Mouse (Mus musculus) limb, embryonic 14.5 days (tissue): ENCODE data around the gene Rbp1. TPM values are rescaled to one million over a fixed set of nuclear protein-coding genes. Genes with fewer than 3 reads are reported as not detected.

Source experiments
- ATAC-seq: fragments of 200-750 bp; cut with Nextera tagmentation; 2 replicates; pipeline ENCODE4 v1.8.0; 2017; ENCODE audit warnings: low read depth, moderate number of reproducible peaks, moderate TSS enrichment; ENCODE audit not compliant: low FRiP score
- DNase-seq: peaks from one replicate; pipeline ENCODE4 v3.0.0-alpha.2; 2015; ENCODE audit warnings: low spot score
- H3K27ac ChIP-seq: fragments of 300-500 bp; sonication (generic); replicated peaks from 2 replicates; pipeline ENCODE4 v1.5.1; 2014; ENCODE audit warnings: low read depth, mild to moderate bottlenecking, low read length, moderate library complexity, mixed read lengths
- H3K27me3 ChIP-seq: fragments of 300-500 bp; sonication (generic); 2 replicates; pipeline ENCODE4 v1.6.1; 2014; ENCODE audit warnings: low read length, mixed read lengths; ENCODE audit not compliant: control insufficient read depth, insufficient read depth
- H3K36me3 ChIP-seq: fragments of 300-500 bp; sonication (generic); 2 replicates; pipeline ENCODE4 v1.6.1; 2014; ENCODE audit warnings: mild to moderate bottlenecking, low read length, moderate library complexity, mixed read lengths; ENCODE audit not compliant: control insufficient read depth, insufficient read depth
- H3K4me1 ChIP-seq: fragments of 300-500 bp; sonication (generic); 2 replicates; pipeline ENCODE4 v1.6.1; 2014; ENCODE audit warnings: antibody characterized with exemption, low read length, mixed read lengths; ENCODE audit not compliant: control insufficient read depth, insufficient read depth
- H3K4me2 ChIP-seq: fragments of 300-500 bp; sonication (generic); replicated peaks from 2 replicates; pipeline ENCODE4 v1.6.1; 2014; ENCODE audit warnings: low read depth, mild to moderate bottlenecking, low read length, moderate library complexity; ENCODE audit not compliant: severe bottlenecking
- H3K4me3 ChIP-seq: fragments of 300-500 bp; sonication (generic); replicated peaks from 2 replicates; pipeline ENCODE4 v1.5.1; 2014; ENCODE audit warnings: low read length
- H3K9ac ChIP-seq: fragments of 300-500 bp; sonication (generic); 2 replicates; pipeline ENCODE4 v1.6.1; 2014; ENCODE audit warnings: mild to moderate bottlenecking, low read depth, low read length, moderate library complexity; ENCODE audit not compliant: severe bottlenecking
- H3K9me3 ChIP-seq: fragments of 300-500 bp; sonication (generic); 2 replicates; pipeline ENCODE4 v1.6.1; 2016; ENCODE audit warnings: low read length; ENCODE audit not compliant: control insufficient read depth
- POLR2A ChIP-seq: fragments of 200-500 bp; IDR thresholded peaks from 2 replicates; pipeline ENCODE4 v1.8.0; 2012; ENCODE audit warnings: inconsistent platforms, mild to moderate bottlenecking, moderate library complexity, borderline replicate concordance; ENCODE audit not compliant: insufficient read depth, insufficient read length; ENCODE audit errors: extremely low read depth
- WGBS: fragments of 180-500 bp; shearing (Covaris S2); extraction: QIAGEN DNeasy Blood & Tissue Kit; methylation state at CpG from one replicate; pipeline ENCODE4 v1.1.7; 2014; 5-methylcytosine and 5-hydroxymethylcytosine counted together
- polyA plus RNA-seq, 2 experiments: library from polyadenylated mRNA; depleted of rRNA in 1 of 2; stranded (reverse) in 1 of 2; unstranded in 1 of 2; fragments of >200 nt; fragmentation: Nextera tagmentation in 1 of 2; extraction: Ambion mirVana in 1 of 2; gene quantifications; 2 replicates each; pipeline versions ENCODE4 v1.2.1 to v1.2.3; 2012 to 2014

Gene Rbp1
- polyA plus RNA-seq, 2 experiments, result 47.5 to 49.9 TPM

- no peaks in the 10 kb centered on the region for H3K27me3 ChIP-seq
- no peaks in the 10 kb centered on the region for H3K36me3 ChIP-seq
- H3K27ac ChIP-seq, result no peak overlapping the region
- H3K4me3 ChIP-seq, result no peak overlapping the region
- ATAC-seq, result no peak
- H3K4me1 ChIP-seq, result peaks cover 5% of the 10 kb centered on the region; the same call in 1 of the 2 replicates
- DNase-seq, result no peak
- WGBS, result 87% methylated on average over 9 of the region's 9 CpGs
- no peak overlapping the region for H3K4me2 ChIP-seq
- no peak for TF ChIP-seq POLR2A
- no peak overlapping the region for H3K9ac ChIP-seq
- no peaks in the 10 kb centered on the region for H3K9me3 ChIP-seq
Measured at GRCm38 (mm10) chr9:98380593-98380992, 42.2 kb upstream of the Rbp1 start.

DNA sequence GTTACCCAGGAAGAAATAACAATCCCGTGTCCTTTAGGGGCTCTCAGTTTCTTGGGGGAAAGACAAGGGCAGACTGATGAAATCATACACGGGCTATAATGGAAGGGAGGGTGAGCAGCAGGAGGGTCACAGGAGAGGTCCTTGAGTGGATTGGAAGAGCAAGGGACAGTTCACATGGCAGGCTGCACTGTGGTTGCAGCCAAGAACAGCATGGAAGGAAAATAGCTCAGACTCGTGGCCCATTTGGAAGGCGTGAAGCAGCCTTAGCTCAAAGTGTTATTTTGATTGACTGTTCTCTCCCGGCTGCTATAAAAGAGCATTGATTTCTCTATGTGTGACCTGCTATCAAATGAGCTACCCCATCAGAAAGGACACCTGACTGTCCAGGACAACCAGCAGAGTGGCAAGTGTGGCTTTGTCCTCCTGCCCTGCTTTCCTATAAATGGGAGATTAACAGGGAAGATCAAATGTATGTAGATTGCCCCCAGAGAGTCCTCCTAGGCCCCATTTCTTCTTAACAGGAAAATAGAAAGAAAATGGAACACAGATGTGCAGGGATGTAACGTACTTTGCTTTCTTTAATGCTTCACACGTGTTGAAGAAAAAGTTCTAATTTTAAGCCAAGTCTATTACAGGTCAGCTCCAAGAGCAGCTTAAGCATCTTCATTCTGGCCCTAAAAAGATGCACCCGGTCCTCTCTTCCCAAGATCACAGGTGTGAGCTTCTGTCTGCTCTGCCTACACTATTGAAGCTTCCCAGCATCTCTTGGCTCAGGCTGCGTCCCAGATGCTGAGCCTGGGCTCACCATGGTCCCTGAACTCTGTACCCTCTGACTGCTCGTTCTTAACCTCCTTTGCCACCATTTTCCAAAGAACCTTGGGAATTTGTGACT is 34.8 kb upstream of the Rbp1 start:
- Histone ChIP-seq H3K4me1 (peaks cover 3% of the 10 kb centered on the region), H3K9ac (no peak overlapping the region), H3K4me2 (no peak overlapping the region), H3K36me3 (no peaks in the 10 kb centered on the region), H3K9me3 (no peaks in the 10 kb centered on the region), H3K27me3 (no peaks in the 10 kb centered on the region), H3K27ac (no peak overlapping the region), H3K4me3 (no peak overlapping the region)
- TF ChIP-seq POLR2A, result no peak
- peak; percentile 65 for DNase-seq
- WGBS, result 32% methylated on average over 10 of the region's 10 CpGs
- ATAC-seq, result peak; percentile 74

DNA sequence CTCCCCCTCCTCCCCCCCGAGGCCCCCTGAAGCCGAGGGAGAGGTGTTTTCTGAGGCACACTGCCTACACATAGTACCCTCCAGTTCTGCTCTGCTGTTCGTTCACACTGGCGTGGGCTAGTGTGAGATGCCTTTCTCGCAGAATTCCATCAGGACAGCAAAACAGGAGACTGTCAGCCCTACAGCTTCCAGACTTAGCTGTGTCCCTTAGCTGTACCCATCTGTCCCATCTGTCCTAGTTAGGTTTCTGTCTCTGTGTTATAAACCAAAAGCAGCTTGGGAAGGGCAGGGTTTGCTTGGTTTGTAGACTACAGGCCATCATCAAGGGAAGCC is 34.2 kb upstream of the Rbp1 start:
- H3K4me2 ChIP-seq, result no peak overlapping the region
- H3K27ac ChIP-seq, result no peak overlapping the region
- no peak for DNase-seq
- 59% methylated on average over 5 of the region's 5 CpGs for WGBS
- peaks cover 3% of the 10 kb centered on the region for H3K4me1 ChIP-seq
- H3K4me3 ChIP-seq, result no peak overlapping the region
- H3K9me3 ChIP-seq, result no peaks in the 10 kb centered on the region
- no peaks in the 10 kb centered on the region for H3K27me3 ChIP-seq
- no peak for ATAC-seq
- no peaks in the 10 kb centered on the region for H3K36me3 ChIP-seq
- no peak for TF ChIP-seq POLR2A
- H3K9ac ChIP-seq, result no peak overlapping the region

DNA sequence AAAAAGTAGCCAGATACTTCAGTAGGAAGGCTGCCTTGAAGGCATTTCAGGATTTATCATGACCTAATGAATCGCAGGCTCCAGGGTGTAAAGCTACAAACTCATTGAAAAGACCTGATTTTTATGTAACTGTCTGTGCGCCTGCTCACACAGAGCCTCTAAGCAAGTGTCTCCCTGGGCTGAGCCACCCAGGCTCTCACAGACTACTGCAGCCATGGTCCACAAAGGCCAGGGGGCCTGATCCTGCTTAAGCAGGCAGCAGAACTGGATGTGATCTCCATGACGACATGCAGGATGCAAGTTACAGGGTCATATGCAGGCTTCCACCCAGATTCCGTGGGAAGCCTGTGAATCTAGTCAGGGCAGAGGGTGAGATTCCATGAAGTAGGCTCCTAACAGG is 29.3 kb upstream of the Rbp1 start:
- WGBS, result 39% methylated on average over 4 of the region's 4 CpGs
- no peaks in the 10 kb centered on the region for H3K36me3 ChIP-seq
- ATAC-seq (no peak), DNase-seq (no peak)
- no peak for TF ChIP-seq POLR2A
- H3K4me2 ChIP-seq, result no peak overlapping the region
- no peaks in the 10 kb centered on the region for H3K9me3 ChIP-seq
- H3K27me3 ChIP-seq, result no peaks in the 10 kb centered on the region
- H3K27ac ChIP-seq, result no peak overlapping the region
- H3K9ac ChIP-seq, result no peak overlapping the region
- H3K4me3 ChIP-seq, result no peak overlapping the region
- H3K4me1 ChIP-seq, result peaks cover 2% of the 10 kb centered on the region; the same call in 1 of the 2 replicates

DNA sequence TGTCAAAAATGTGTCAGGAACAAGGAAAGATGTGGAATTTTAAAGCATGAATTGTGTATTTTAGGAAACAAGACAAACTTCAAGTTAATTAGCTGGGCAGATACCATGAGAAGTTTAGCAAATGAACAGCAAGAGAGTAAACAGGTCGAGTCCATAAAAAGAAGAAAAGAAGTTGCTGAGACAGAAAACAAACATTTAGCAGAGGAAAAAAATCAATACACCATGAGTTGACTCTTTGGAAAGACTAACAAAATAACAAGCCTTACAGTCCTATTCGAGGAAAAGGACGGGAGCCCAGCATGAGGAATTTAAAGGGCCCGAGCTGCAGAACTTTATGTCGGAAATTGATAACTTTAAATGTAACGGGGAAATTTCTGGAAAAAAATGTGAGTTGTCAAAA is 25.6 kb upstream of the Rbp1 start:
- 82% methylated on average over 6 of the region's 6 CpGs for WGBS
- Histone ChIP-seq H3K4me1 (no peaks in the 10 kb centered on the region), H3K4me3 (no peak overlapping the region), H3K36me3 (no peaks in the 10 kb centered on the region), H3K4me2 (no peak overlapping the region), H3K27me3 (no peaks in the 10 kb centered on the region), H3K9me3 (no peaks in the 10 kb centered on the region), H3K9ac (no peak overlapping the region), H3K27ac (no peak overlapping the region)
- DNase-seq, result no peak
- TF ChIP-seq POLR2A, result no peak
- ATAC-seq, result no peak
